Mouse (Mus musculus) testis, adult 2 months (tissue): ENCODE data around the gene Galnt9.

ENCODE experiments used
- CTCF ChIP-seq: fragments of 200-500 bp; IDR thresholded peaks from 2 replicates; pipeline ENCODE4 v1.5.1; 2012; ENCODE audit warnings: low read depth, mild to moderate bottlenecking, inconsistent platforms, low read length, moderate library complexity; ENCODE audit not compliant: control insufficient read depth, insufficient read depth, insufficient replicate concordance
- POLR2A ChIP-seq: fragments of 200-500 bp; IDR thresholded peaks from 2 replicates; pipeline ENCODE4 v1.6.1; 2012; ENCODE audit warnings: low read depth, mild to moderate bottlenecking, inconsistent platforms, low read length, moderate library complexity; ENCODE audit not compliant: control insufficient read depth

- TF ChIP-seq POLR2A (no peak), CTCF (no peak)
These were observed 2.0 kb downstream of the Galnt9 start for GRCm38 (mm10) chr5:110546136-110546535.
